ENCODE assay signal across 7 mouse cellular contexts in the genomic region with DNA sequence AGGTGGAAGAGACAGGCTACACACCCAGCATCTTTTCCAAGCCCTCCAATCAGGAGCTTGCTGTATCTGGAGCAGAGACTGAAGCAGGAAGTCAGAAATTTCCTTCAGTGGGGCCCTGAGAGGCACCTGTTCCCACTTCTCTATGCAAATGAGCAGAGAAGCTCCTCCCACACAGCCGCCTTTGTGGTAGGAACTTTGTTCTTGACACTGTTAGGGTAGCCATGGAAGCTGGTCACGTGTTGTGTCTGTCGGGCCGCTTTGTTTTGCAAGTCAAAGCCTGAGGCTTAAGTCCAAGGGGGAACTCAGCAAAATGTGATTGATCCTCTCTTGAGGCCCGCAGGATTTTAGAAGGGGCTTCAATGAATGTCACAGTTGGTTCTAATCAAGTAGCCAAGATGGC. TPM values are rescaled to one million over a fixed set of nuclear protein-coding genes. Genes with fewer than 3 reads are reported as not detected.
DNase-seq lines count a peak whose midpoint lies in the region; ATAC-seq and TF ChIP-seq lines count a peak whose summit lies in the region.

No protein-coding gene starts in this region.

- 9% methylated on average over 5 of the region's 5 CpGs for WGBS in small intestine, adult 2 months

- H3K27ac ChIP-seq in ES-E14 (ENCODE audit: insufficient read depth, low read depth, low read length, poor library complexity, severe bottlenecking): peak overlapping the region; percentile 81
- peak overlapping the region; percentile 44 for H3K27ac ChIP-seq in small intestine, adult 2 months (ENCODE audit: insufficient read depth, low read depth, low read length)

- no peaks in the 10 kb centered on the region for H3K27me3 ChIP-seq in small intestine, adult 2 months (ENCODE audit: control insufficient read depth, insufficient read depth, low read length)

- no peaks in the 10 kb centered on the region for H3K36me3 ChIP-seq in ES-E14 (ENCODE audit: control insufficient read depth, insufficient read depth, low read length, poor library complexity, severe bottlenecking)
- H3K36me3 ChIP-seq in small intestine, adult 2 months (ENCODE audit: control insufficient read depth, insufficient read depth, low read length): no peaks in the 10 kb centered on the region

- peak; percentile 77 for ATAC-seq in CD4-positive, CD25-positive, alpha-beta regulatory T cell, adult 4 months

- H3K4me3 ChIP-seq in ES-E14 (ENCODE audit: insufficient read depth in 1 of 2, low read depth in 1 of 2, low read length in 2 of 2, poor library complexity in 1 of 2, severe bottlenecking in 1 of 2): peak overlapping the region in 1 of 2 experiments; percentile 13; a peak in 1 of 4 replicates
- peak overlapping the region; percentile 2; the same call in 1 of the 2 replicates for H3K4me3 ChIP-seq in small intestine, adult 2 months (ENCODE audit: low read depth, low read length)

- peak; percentile 92 for DNase-seq in ES-E14 (ENCODE audit: low read depth, low spot score)
- DNase-seq in kidney, postnatal 25 days: peak; percentile 78 to 87
- DNase-seq in layer of hippocampus, adult 11-12 months (ENCODE audit: low spot score): no peak
- DNase-seq in frontal cortex, postnatal 36 days (ENCODE audit: low spot score in 2 of 2): no peak
- no peak for DNase-seq in frontal cortex, postnatal 14 days (ENCODE audit: low spot score in 2 of 2)

- H3K9ac ChIP-seq in ES-E14 (ENCODE audit: insufficient read depth, low read depth, low read length, poor library complexity, severe bottlenecking): 0 out of 2 replicates have a peak overlapping the region, but pooled peaks have one; percentile 39

- in situ Hi-C loops in ES-E14 (cut with MboI; ENCODE audit: low sequenced_read_pairs in 2 of 2, unreplicated experiment in 2 of 2): no loop called here

- peaks cover 0 to 16% of the 10 kb centered on the region in 2 experiments; a peak in 2 of 4 replicates for H3K4me1 ChIP-seq in ES-E14 (ENCODE audit: control insufficient read depth in 2 of 2, insufficient read depth in 2 of 2, low read length in 2 of 2, poor library complexity in 1 of 2)
- H3K4me1 ChIP-seq in small intestine, adult 2 months (ENCODE audit: control insufficient read depth, insufficient read depth, insufficient read length, low read length): peaks cover 12% of the 10 kb centered on the region; the same call in 1 of the 2 replicates

- no peaks in the 10 kb centered on the region for H3K9me3 ChIP-seq in ES-E14 (ENCODE audit: control insufficient read depth, insufficient read depth, low read depth, low read length)

- TF ChIP-seq CTCF in small intestine, adult 2 months (IDR thresholded peaks at IDR 0.05; ENCODE audit: extremely low read depth, insufficient read length, insufficient replicate concordance, low read depth, low read length): no peak

- TF ChIP-seq POLR2A in small intestine, adult 2 months (IDR thresholded peaks at IDR 0.05; ENCODE audit: low read depth, low read length): no peak

TF ChIP-seq in ES-E14, 5 proteins besides CTCF, POLR2A, EP300 and RAD21:
- TF ChIP-seq HCFC1 (IDR thresholded peaks at IDR 0.05; ENCODE audit: borderline replicate concordance, insufficient read depth, low read length) (no peak), ZC3H11A (IDR thresholded peaks at IDR 0.05; ENCODE audit: borderline replicate concordance, low read depth, low read length) (no peak), MAFK (IDR thresholded peaks at IDR 0.05; ENCODE audit: insufficient read depth, low read depth, low read length) (no peak), CHD2 (IDR thresholded peaks at IDR 0.05; ENCODE audit: low read depth, low read length) (no peak), ZNF384 (IDR thresholded peaks at IDR 0.05; ENCODE audit: low read depth, low read length) (no peak)

RNA-seq across cellular contexts. Expression of a gene that starts 9.4 kb away (rescaled TPM):
- 10 to 100 TPM; 17.8 to 18.7 TPM for polyA plus RNA-seq in CD4-positive, CD25-positive, alpha-beta regulatory T cell, adult 4 months (2017; shearing (Covaris generic))
- 21.1 and 21.2 TPM in 2 replicates for total RNA-seq in ES-E14 (2012; rRNA removed)
- 12.5 and 20.1 TPM in 2 replicates for polyA plus RNA-seq in small intestine, adult 2 months (2012; rRNA removed)

RNA-seq across cellular contexts. Expression of a gene that starts 10.5 kb away (rescaled TPM):
- polyA plus RNA-seq in CD4-positive, CD25-positive, alpha-beta regulatory T cell, adult 4 months (2017; shearing (Covaris generic)): 1 to 10 TPM; 1.1 to 2.0 TPM
- total RNA-seq in ES-E14 (2012; rRNA removed): 15.4 and 23.7 TPM in 2 replicates
- polyA plus RNA-seq in small intestine, adult 2 months (2012; rRNA removed): 5.8 and 12.5 TPM in 2 replicates

Comparison
In these comparisons a context has a peak if more than half of its experiments do, and no peak if none do; other contexts are left out.
1. DNase-seq: peak in ES-E14 (single experiment) and kidney, postnatal 25 days (2 of 2); none in layer of hippocampus, adult 11-12 months (single experiment), frontal cortex, postnatal 36 days (0 of 2) and frontal cortex, postnatal 14 days (0 of 2).